Mouse (Mus musculus): ENCODE data around the gene AA467197. TPM values are rescaled to one million over a fixed set of nuclear protein-coding genes. Genes with fewer than 3 reads are reported as not detected.

AA467197 gene
- polyA plus RNA-seq, 1 experiment from 2014 or later = 0.34 TPM

GRCm38 (mm10) chr2:122617792-122618191, 19.0 kb upstream of the AA467197 start:
- Histone ChIP-seq H3K36me3 (ENCODE audit: insufficient read depth, low read length) (no peaks in the 10 kb centered on the region), H3K4me2 (ENCODE audit: low read length) (no peak overlapping the region), H3K27me3 (ENCODE audit: insufficient read depth, low read length) (no peaks in the 10 kb centered on the region), H3K9ac (ENCODE audit: low read depth, low read length) (no peak overlapping the region), H3K4me1 (replicated peaks; ENCODE audit: insufficient read depth, low read length) (no peaks in the 10 kb centered on the region), H3K27ac (no peak overlapping the region), H3K9me3 (replicated peaks; ENCODE audit: low read length) (no peaks in the 10 kb centered on the region), H3K4me3 (replicated peaks; ENCODE audit: low read depth, low read length) (no peak overlapping the region)
- DNase-seq (ENCODE audit: low spot score) = no peak
- no peak for TF ChIP-seq CTCF (IDR thresholded peaks at IDR 0.05; ENCODE audit: low read depth)
- WGBS = 83% methylated on average over 6 of the region's 6 CpGs
- ATAC-seq (replicated peaks; ENCODE audit: low FRiP score, low read depth) = no peak

GRCm38 (mm10) chr2:122618719-122619118, 18.1 kb upstream of the AA467197 start:
- Histone ChIP-seq H3K4me3 (replicated peaks; ENCODE audit: low read depth, low read length) (no peak overlapping the region), H3K9me3 (replicated peaks; ENCODE audit: low read length) (no peaks in the 10 kb centered on the region), H3K4me1 (replicated peaks; ENCODE audit: insufficient read depth, low read length) (no peaks in the 10 kb centered on the region), H3K4me2 (ENCODE audit: low read length) (no peak overlapping the region), H3K27ac (no peak overlapping the region), H3K27me3 (ENCODE audit: insufficient read depth, low read length) (no peaks in the 10 kb centered on the region), H3K9ac (ENCODE audit: low read depth, low read length) (no peak overlapping the region), H3K36me3 (ENCODE audit: insufficient read depth, low read length) (no peaks in the 10 kb centered on the region)
- no peak for TF ChIP-seq CTCF (IDR thresholded peaks at IDR 0.05; ENCODE audit: low read depth)
- DNase-seq (ENCODE audit: low spot score) = no peak
- no peak for ATAC-seq (replicated peaks; ENCODE audit: low FRiP score, low read depth)
- 60% methylated on average over 4 of the region's 4 CpGs for WGBS

GRCm38 (mm10) chr2:122621337-122622110, 15.3 kb upstream of the AA467197 start:
- no peaks in the 10 kb centered on the region for H3K36me3 ChIP-seq (ENCODE audit: insufficient read depth, low read length)
- H3K4me3 ChIP-seq (replicated peaks; ENCODE audit: low read depth, low read length) = no peak overlapping the region
- ATAC-seq (replicated peaks; ENCODE audit: low FRiP score, low read depth) = no peak
- no peak overlapping the region for H3K9ac ChIP-seq (ENCODE audit: low read depth, low read length)
- H3K4me1 ChIP-seq (replicated peaks; ENCODE audit: insufficient read depth, low read length) = no peaks in the 10 kb centered on the region
- no peak overlapping the region for H3K27ac ChIP-seq
- no peak overlapping the region for H3K4me2 ChIP-seq (ENCODE audit: low read length)
- H3K9me3 ChIP-seq (replicated peaks; ENCODE audit: low read length) = no peaks in the 10 kb centered on the region
- no peak for TF ChIP-seq CTCF (IDR thresholded peaks at IDR 0.05; ENCODE audit: low read depth)
- H3K27me3 ChIP-seq (ENCODE audit: insufficient read depth, low read length) = no peaks in the 10 kb centered on the region
- no peak for DNase-seq (ENCODE audit: low spot score)
- 57% methylated on average over 7 of the region's 9 CpGs for WGBS

- 35% methylated on average over 7 of the region's 7 CpGs for WGBS
- ATAC-seq (replicated peaks; ENCODE audit: low FRiP score, low read depth) (no peak), DNase-seq (ENCODE audit: low spot score) (no peak)
- H3K9ac ChIP-seq (ENCODE audit: low read depth, low read length) = no peak overlapping the region
- no peaks in the 10 kb centered on the region for H3K4me1 ChIP-seq (replicated peaks; ENCODE audit: insufficient read depth, low read length)
- no peak for TF ChIP-seq CTCF (IDR thresholded peaks at IDR 0.05; ENCODE audit: low read depth)
- no peaks in the 10 kb centered on the region for H3K9me3 ChIP-seq (replicated peaks; ENCODE audit: low read length)
- no peaks in the 10 kb centered on the region for H3K27me3 ChIP-seq (ENCODE audit: insufficient read depth, low read length)
- H3K4me2 ChIP-seq (ENCODE audit: low read length) = no peak overlapping the region
- H3K27ac ChIP-seq = no peak overlapping the region
- no peaks in the 10 kb centered on the region for H3K36me3 ChIP-seq (ENCODE audit: insufficient read depth, low read length)
- no peak overlapping the region for H3K4me3 ChIP-seq (replicated peaks; ENCODE audit: low read depth, low read length)
Measured at GRCm38 (mm10) chr2:122625930-122626329, 10.9 kb upstream of the AA467197 start.

GRCm38 (mm10) chr2:122628976-122629375, 7.8 kb upstream of the AA467197 start:
- WGBS = 0% methylated on average over 7 of the region's 7 CpGs
- Histone ChIP-seq H3K36me3 (ENCODE audit: insufficient read depth, low read length) (0 out of 2 replicates have a peak, but pooled peaks cover 12% of the 10 kb centered on the region), H3K4me2 (ENCODE audit: low read length) (no peak overlapping the region), H3K9me3 (replicated peaks; ENCODE audit: low read length) (no peaks in the 10 kb centered on the region), H3K27me3 (ENCODE audit: insufficient read depth, low read length) (no peaks in the 10 kb centered on the region), H3K9ac (ENCODE audit: low read depth, low read length) (no peak overlapping the region), H3K4me1 (replicated peaks; ENCODE audit: insufficient read depth, low read length) (0 out of 2 replicates have a peak, but pooled peaks cover 4% of the 10 kb centered on the region), H3K4me3 (replicated peaks; ENCODE audit: low read depth, low read length) (no peak overlapping the region), H3K27ac (no peak overlapping the region)
- ATAC-seq (replicated peaks; ENCODE audit: low FRiP score, low read depth) (no peak), DNase-seq (ENCODE audit: low spot score) (peak; percentile 96)
- peak; percentile 94 for TF ChIP-seq CTCF (IDR thresholded peaks at IDR 0.05; ENCODE audit: low read depth)

GRCm38 (mm10) chr2:122629871-122630270, 6.9 kb upstream of the AA467197 start:
- WGBS = 57% methylated on average over 6 of the region's 6 CpGs
- Histone ChIP-seq H3K4me3 (replicated peaks; ENCODE audit: low read depth, low read length) (peak overlapping the region; percentile 73; the same call in 1 of the 2 replicates), H3K9me3 (replicated peaks; ENCODE audit: low read length) (no peaks in the 10 kb centered on the region), H3K4me2 (ENCODE audit: low read length) (peak overlapping the region; percentile 98), H3K4me1 (replicated peaks; ENCODE audit: insufficient read depth, low read length) (0 out of 2 replicates have a peak, but pooled peaks cover 4% of the 10 kb centered on the region), H3K9ac (ENCODE audit: low read depth, low read length) (no peak overlapping the region), H3K36me3 (ENCODE audit: insufficient read depth, low read length) (0 out of 2 replicates have a peak, but pooled peaks cover 12% of the 10 kb centered on the region), H3K27ac (no peak overlapping the region), H3K27me3 (ENCODE audit: insufficient read depth, low read length) (no peaks in the 10 kb centered on the region)
- ATAC-seq (replicated peaks; ENCODE audit: low FRiP score, low read depth) (no peak), DNase-seq (ENCODE audit: low spot score) (no peak)
- no peak for TF ChIP-seq CTCF (IDR thresholded peaks at IDR 0.05; ENCODE audit: low read depth)

All from kidney, postnatal 0 days (tissue).